Mouse (Mus musculus): ENCODE results near the gene Crnn. TPM values are rescaled to one million over a fixed set of nuclear protein-coding genes. Genes with fewer than 3 reads are reported as not detected.

The Crnn gene
- polyA plus RNA-seq, 1 experiment from 2014 or later, result not detected

DNA sequence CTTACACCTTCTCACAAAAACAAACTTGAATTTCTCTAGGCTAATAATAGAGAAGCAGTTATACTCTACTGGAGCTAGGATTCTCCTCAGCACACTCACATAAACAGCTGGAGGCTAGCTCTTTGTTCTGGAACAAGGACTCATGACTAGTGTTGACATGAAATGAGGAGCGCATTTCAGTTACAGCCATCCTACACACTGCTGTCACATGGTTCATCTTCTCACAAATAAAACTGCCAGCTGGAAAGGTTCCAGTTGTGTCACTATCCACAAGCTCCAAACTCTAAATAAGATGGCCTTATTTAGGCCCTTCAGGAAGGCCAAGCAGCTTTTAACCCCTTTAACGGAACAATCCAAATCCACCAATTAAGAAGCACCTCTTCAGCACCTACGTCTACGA is 36.3 kb downstream of the Crnn start:
- 88% methylated on average over 4 of the region's 4 CpGs for WGBS

DNA sequence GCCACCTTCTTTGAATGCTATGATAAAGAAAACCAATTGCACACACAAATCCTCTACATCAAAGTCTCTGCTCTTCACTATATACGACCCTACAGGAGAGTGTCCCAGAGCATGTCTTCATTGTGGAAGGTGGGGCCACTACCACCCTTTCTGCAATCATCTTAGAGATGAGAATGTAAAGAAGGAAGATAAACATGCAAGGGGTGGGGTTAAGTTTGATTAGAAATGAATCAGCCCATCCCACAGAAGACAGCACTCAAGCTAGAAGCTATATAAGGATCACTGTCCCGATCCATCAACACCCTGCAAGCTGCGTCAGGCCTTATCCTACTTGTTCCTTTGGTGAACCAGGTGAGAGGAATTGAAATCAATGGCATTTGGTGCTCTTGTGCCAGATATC is 52.4 kb downstream of the Crnn start, which contains the start of gene Flg2:
Gene Flg2, plus strand, starts transcription at position 301 of the 400 bp plus-strand sequence.
- 81% methylated on average over 3 of the region's 3 CpGs for WGBS
- no peaks in the 10 kb centered on the region for H3K9me3 ChIP-seq (ENCODE audit: control insufficient read depth, low read length)
- no peak within 1 kb of the TSS for H3K4me3 ChIP-seq (replicated peaks; ENCODE audit: low read length)

More for the DNA sequence above, 36.3 kb downstream of the Crnn start:
- no peak overlapping the region for H3K27ac ChIP-seq (ENCODE audit: low read length)
- no peak overlapping the region for H3K4me3 ChIP-seq (replicated peaks; ENCODE audit: low read length)
- H3K9ac ChIP-seq (replicated peaks; ENCODE audit: low read depth, low read length), result no peak overlapping the region
- no peaks in the 10 kb centered on the region for H3K9me3 ChIP-seq (ENCODE audit: control insufficient read depth, low read length)
- H3K36me3 ChIP-seq (ENCODE audit: control insufficient read depth, insufficient read depth), result no peaks in the 10 kb centered on the region
- H3K4me2 ChIP-seq (ENCODE audit: low read length), result no peak overlapping the region
- H3K4me1 ChIP-seq (replicated peaks; ENCODE audit: control insufficient read depth, insufficient read depth, low read length), result no peaks in the 10 kb centered on the region
- no peak for ATAC-seq
- no peaks in the 10 kb centered on the region for H3K27me3 ChIP-seq (replicated peaks; ENCODE audit: control insufficient read depth, insufficient read depth, low read length)

More for the DNA sequence above, 52.4 kb downstream of the Crnn start, which contains the start of gene Flg2:
- Histone ChIP-seq H3K4me2 (ENCODE audit: low read length) (no peak within 1 kb of the TSS), H3K27me3 (replicated peaks; ENCODE audit: control insufficient read depth, insufficient read depth, low read length) (no peaks in the 10 kb centered on the region), H3K4me1 (replicated peaks; ENCODE audit: control insufficient read depth, insufficient read depth, low read length) (no peaks in the 10 kb centered on the region), H3K36me3 (ENCODE audit: control insufficient read depth, insufficient read depth) (no peaks in the 10 kb centered on the region), H3K9ac (replicated peaks; ENCODE audit: low read depth, low read length) (no peak within 1 kb of the TSS), H3K27ac (ENCODE audit: low read length) (no peak within 1 kb of the TSS)
- no peak for ATAC-seq

Other genes with a start within 250 kb of the Crnn start
- not detected in 2 replicates for gene Lce3a, start 218.6 kb upstream of the Crnn start, polyA plus RNA-seq (2015; fragmentation: Nextera tagmentation; extraction: Ambion mirVana)
- gene Lce3b, start 211.8 kb upstream of the Crnn start, polyA plus RNA-seq (2015; fragmentation: Nextera tagmentation; extraction: Ambion mirVana), result not detected in 2 replicates
- not detected in 2 replicates for gene Lce3c, start 200.3 kb upstream of the Crnn start, polyA plus RNA-seq (2015; fragmentation: Nextera tagmentation; extraction: Ambion mirVana)
- not detected in 2 replicates for gene Lce3d, start 187.4 kb upstream of the Crnn start, polyA plus RNA-seq (2015; fragmentation: Nextera tagmentation; extraction: Ambion mirVana)
- gene Lce3e, start 177.7 kb upstream of the Crnn start, polyA plus RNA-seq (2015; fragmentation: Nextera tagmentation; extraction: Ambion mirVana), result not detected in 2 replicates
- gene Lce3f, start 152.6 kb upstream of the Crnn start, polyA plus RNA-seq (2015; fragmentation: Nextera tagmentation; extraction: Ambion mirVana), result not detected in 2 replicates
- not detected in 2 replicates for gene Crct1, start 129.1 kb upstream of the Crnn start, polyA plus RNA-seq (2015; fragmentation: Nextera tagmentation; extraction: Ambion mirVana)
- not detected in 2 replicates for gene Lce1m, start 125.7 kb upstream of the Crnn start, polyA plus RNA-seq (2015; fragmentation: Nextera tagmentation; extraction: Ambion mirVana)
- not detected in 2 replicates for gene Gm4858, start 76.0 kb upstream of the Crnn start, polyA plus RNA-seq (2015; fragmentation: Nextera tagmentation; extraction: Ambion mirVana)
- not detected in 2 replicates for gene Flg2, start 52.5 kb downstream of the Crnn start, polyA plus RNA-seq (2015; fragmentation: Nextera tagmentation; extraction: Ambion mirVana)
- not detected in 2 replicates for gene Flg, start 128.7 kb downstream of the Crnn start, polyA plus RNA-seq (2015; fragmentation: Nextera tagmentation; extraction: Ambion mirVana)
- 0.07 TPM in 1 of 2 replicates, not detected in the other for gene Hrnr, start 175.0 kb downstream of the Crnn start, polyA plus RNA-seq (2015; fragmentation: Nextera tagmentation; extraction: Ambion mirVana)
- gene Rptn, start 248.9 kb downstream of the Crnn start, polyA plus RNA-seq (2015; fragmentation: Nextera tagmentation; extraction: Ambion mirVana), result not detected in 2 replicates

Measured in forebrain, embryonic 16.5 days (tissue).